In genomic region chr10:83722579-83723031, GRCm38 (mm10) we compare ENCODE assay signal across 8 mouse cellular contexts. TPM values are rescaled to one million over a fixed set of nuclear protein-coding genes. Genes with fewer than 3 reads are reported as not detected.
DNase-seq lines count a peak whose midpoint lies in the region; ATAC-seq lines count a peak whose summit lies in the region.

1500009L16Rik (plus strand) TSS chr10:83722865.

- ATAC-seq in inflammation-experienced regulatory T-cells, adult 6 months: peak; percentile 72
- peak; percentile 67 for ATAC-seq in megakaryocyte progenitor cell, adult 5-6 weeks (replicated peaks; ENCODE audit: poor library complexity)

- DNase-seq in heart, adult 11 months: peak; percentile 98
- no peak for DNase-seq in heart, adult 8-10 months (ENCODE audit: low spot score)
- DNase-seq in cerebellum, postnatal 4 days (ENCODE audit: low spot score in 2 of 2): peak; percentile 66 to 84
- DNase-seq in gastrocnemius, postnatal 14 days: peak; percentile 65
- peak; percentile 62 to 64 for DNase-seq in left cerebral cortex, postnatal 25 days (ENCODE audit: low spot score in 2 of 2)
- DNase-seq in right cerebral cortex, postnatal 14 days: peak; percentile 79

- intact Hi-C loops in gastrocnemius, postnatal 14 days (cut with DNase I; ENCODE audit: low total_unique reads): no loop called here
- intact Hi-C loops in left cerebral cortex, postnatal 25 days (cut with DNase I): loop anchor here (2.0 kb wide), 1 partner anchor 74 kb away; the partner anchor contains the start of gene Appl2

RNA-seq across cellular contexts. Expression of gene 1500009L16Rik, which starts in this region (rescaled TPM):
- total RNA-seq in heart, adult 8-10 months (2022): 1 to 10 TPM; 3.2 to 9.0 (median 5.4) TPM
- total RNA-seq in gastrocnemius, postnatal 14 days (2021): 1 to 10 TPM; 3.2 to 3.6 TPM
- 10 to 100 TPM in 1 of 3 experiments, 1 to 10 TPM in 2; 1.8 to 38.5 (median 2.7) TPM for polyA plus RNA-seq in inflammation-experienced regulatory T-cells, adult 6 months (2017; shearing (Covaris generic))
- total RNA-seq in left cerebral cortex, postnatal 25 days (2021): 10 to 100 TPM; 13.3 to 21.9 TPM
- total RNA-seq in megakaryocyte progenitor cell, adult 5-6 weeks (2015): 0.64 and 1.2 TPM in 2 replicates
- total RNA-seq in megakaryocyte progenitor cell, adult 5-6 weeks (2017): 0.47 and 0.75 TPM in 2 replicates
